Mouse (Mus musculus) cerebellum, postnatal 10 days (tissue): ENCODE results near the gene Tmem59l.
"Not testable (repeated sequence)": the region's sequence is repeated elsewhere in the genome, so short reads cannot be mapped to it uniquely, and the experiment has no call there.

Experiments used
- DNase-seq, 2 experiments: peaks; one replicate each; pipeline ENCODE4 v3.0.0; 2021; ENCODE audit warnings: mixed read lengths in 2 of 2

Gene Tmem59l

GRCm38 (mm10) chr8:70486941-70487520 is at the start of gene Tmem59l:
TSS of gene Tmem59l (minus strand) at chr8:70487358.
- DNase-seq = peak; percentile 73 to 78

DNA sequence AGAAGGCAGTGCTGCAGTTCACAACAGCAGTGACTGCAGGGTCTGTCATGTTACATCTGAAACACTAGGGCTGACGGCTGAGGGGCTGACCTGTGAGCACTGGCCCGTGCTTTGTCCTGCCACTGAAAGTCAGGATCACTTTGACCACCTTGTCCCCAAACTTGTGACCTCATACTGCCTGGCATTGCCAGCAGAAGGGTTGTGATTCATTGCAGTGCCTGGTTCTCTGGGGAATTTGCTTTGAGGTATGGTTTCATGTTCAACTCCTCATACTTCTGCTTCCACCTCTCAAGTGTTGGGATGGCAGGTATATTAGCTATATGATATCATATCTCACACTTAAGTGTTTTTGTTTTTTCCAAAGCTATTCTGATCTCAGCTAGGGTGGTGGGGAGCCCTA is 48.5 kb upstream of the Tmem59l start:
- DNase-seq = no peak

DNA sequence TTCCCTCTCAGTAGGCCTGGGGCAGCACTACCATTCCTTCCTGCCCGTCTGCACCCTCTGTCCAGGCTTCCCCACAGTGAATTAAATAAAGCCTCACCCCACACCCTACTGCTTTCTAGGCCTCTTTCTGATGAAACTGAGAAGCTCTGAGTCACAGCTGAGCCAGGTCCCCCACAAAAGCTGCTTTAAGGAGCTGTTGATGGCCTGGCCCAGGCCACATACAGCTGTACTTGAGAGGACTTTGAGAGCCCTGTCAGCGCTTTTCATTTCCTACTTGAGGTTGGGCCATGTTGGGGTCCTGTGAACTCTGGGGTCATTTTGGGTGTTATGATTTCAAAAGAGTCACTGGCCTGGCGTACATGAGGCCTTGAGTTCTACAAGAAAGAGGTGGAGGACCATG is 48.1 kb upstream of the Tmem59l start:
- no peak for DNase-seq

GRCm38 (mm10) chr8:70534281-70534680 is 47.1 kb upstream of the Tmem59l start:
- peak in 1 of 2 experiments; percentile 18 for DNase-seq

DNA sequence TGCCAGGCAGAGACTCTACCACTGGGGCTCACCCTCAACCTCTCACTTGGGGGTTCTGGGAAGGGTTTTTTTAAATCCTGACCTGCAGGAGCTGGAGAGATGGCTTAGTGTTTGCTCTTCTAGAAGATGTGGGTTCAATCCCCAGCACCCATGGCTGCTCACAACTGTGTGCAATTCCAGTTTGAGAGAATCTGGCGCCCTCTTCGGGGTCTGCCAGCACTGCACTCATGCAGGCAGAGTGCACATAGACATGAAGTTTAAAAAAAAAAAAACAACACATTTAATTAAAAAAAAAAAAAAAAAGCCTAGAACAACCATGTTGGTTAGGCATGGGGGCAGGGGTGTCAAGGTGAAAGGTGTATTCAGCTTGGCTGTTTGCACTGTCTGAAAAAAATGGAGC is 43.2 kb upstream of the Tmem59l start:
- no peak for DNase-seq

- no peak for DNase-seq
Measured at GRCm38 (mm10) chr8:70529741-70530161, 42.6 kb upstream of the Tmem59l start.

DNA sequence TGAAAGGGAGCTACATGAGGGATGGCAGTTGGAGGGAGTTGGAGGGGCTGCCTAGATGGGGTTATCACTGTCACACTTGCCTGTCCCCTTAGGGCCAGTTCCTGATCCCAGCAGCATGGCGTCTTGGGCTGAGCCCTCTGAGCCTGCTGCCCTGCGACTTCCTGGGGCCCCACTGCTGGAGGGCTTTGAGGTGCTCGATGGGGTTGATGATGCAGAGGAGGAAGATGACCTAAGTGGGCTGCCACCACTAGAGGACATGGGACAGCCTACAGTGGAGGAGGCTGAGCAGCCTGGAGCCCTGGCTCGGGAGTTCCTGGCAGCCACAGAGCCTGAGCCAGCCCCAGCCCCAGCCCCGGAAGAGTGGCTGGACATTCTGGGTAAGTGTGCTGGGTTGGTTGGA is 42.1 kb upstream of the Tmem59l start:
- no peak for DNase-seq

- no peak for DNase-seq
Measured at GRCm38 (mm10) chr8:70528182-70528797, 41.1 kb upstream of the Tmem59l start.

- peak; percentile 99 for DNase-seq
Measured at GRCm38 (mm10) chr8:70527512-70528181, 40.5 kb upstream of the Tmem59l start, which contains the start of the genes Fkbp8 and Kxd1. TSS of gene Fkbp8 (plus strand) at chr8:70527724. TSS of gene Kxd1 (minus strand) at chr8:70527956.

- DNase-seq = no peak
Measured at GRCm38 (mm10) chr8:70527111-70527511, 40.0 kb upstream of the Tmem59l start.

DNA sequence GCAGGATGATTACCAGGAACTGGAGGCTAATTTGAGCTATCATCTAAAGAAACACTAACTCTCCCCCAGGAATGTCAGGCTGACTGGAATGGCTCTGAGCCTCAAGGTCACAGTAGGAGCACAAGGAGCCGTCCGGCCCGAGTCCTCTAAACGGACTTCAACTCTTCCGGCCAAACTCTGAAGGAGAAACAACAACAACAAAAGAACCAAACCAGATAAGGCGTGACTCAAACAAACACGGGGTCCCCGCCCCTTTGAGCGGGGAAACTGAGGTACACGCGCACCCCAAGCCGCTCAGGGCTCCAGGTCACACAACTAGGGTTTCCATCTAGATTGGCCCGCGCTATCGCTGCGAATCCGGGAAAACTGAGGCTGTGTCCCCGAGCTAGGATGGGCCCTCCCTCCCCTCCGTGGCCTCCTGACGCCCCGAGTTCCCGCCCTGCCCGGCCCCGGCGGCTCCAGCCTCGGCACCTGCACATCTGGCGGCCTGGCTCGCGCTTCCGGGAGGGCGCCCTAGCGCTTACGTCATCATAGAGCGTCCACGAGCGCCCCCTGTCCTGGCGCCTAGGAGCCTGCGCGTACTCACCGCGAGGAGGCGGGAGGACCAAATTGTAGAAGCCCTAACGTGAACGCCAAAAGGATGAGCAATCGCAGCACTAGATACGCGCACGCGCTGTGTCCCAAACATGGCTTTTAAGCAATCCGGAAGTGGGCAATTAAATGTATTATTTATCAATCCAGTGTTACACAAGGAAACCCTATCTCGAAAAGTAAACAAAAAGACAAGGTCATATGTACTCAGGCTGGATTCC is 35.6 kb upstream of the Tmem59l start:
- DNase-seq = peak; percentile 97

DNA sequence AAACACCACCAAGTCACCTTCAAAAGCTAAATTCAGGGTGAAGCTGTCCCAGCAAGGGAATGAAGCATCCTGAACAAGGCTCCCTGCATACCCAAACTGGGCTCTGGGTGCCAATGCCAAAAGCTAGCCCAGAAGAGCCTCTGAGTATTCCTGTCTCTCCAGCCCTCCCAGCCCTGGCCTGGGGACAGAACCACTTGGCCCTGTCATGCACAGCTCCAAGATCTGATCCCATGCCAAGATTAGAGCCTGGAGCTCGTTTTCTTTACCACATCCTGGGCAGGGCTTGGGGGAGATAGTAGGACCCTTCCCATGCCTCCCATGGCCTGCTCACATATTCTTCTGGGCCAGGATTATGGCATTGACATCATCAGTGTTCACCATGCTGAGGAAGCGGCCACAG is 32.4 kb upstream of the Tmem59l start:
- DNase-seq = no peak

- DNase-seq = no peak
Measured at GRCm38 (mm10) chr8:70519043-70519442, 31.9 kb upstream of the Tmem59l start.

GRCm38 (mm10) chr8:70517940-70518643 is 30.9 kb upstream of the Tmem59l start:
- DNase-seq = no peak

GRCm38 (mm10) chr8:70513441-70513840 is 26.3 kb upstream of the Tmem59l start:
- no peak for DNase-seq

DNA sequence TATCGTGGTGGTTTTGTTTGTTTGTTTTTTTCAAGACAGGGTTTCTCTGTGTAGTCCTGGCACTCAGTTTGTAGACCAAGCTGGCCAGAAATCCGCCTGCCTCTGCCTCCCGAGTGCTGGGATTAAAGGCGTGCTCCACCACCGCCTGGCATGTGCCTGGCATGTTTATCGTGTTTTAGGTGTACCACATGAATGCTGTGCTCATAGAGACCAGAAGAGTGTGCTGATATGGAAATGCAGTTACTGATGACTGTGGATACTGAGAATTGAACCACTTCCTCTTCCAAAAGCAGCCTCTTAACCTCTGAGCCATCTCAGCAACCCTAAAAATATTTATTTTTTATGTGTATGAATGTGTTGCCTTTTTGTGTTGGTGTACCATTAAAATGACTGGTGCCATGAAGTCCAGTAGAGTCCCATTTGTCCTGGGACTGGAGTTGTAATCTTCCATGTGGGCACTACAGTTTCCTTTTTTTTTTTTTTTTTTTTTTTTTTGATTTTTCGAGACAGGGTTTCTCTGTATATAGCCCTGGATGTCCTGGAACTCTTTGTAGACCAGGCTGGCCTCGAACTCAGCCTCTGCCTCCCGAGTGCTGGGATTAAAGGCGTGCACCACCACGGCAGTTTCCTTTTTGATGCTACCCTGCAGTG is 25.2 kb upstream of the Tmem59l start:
- no peak for DNase-seq

- no peak for DNase-seq
Measured at GRCm38 (mm10) chr8:70511770-70512169, 24.6 kb upstream of the Tmem59l start.

DNA sequence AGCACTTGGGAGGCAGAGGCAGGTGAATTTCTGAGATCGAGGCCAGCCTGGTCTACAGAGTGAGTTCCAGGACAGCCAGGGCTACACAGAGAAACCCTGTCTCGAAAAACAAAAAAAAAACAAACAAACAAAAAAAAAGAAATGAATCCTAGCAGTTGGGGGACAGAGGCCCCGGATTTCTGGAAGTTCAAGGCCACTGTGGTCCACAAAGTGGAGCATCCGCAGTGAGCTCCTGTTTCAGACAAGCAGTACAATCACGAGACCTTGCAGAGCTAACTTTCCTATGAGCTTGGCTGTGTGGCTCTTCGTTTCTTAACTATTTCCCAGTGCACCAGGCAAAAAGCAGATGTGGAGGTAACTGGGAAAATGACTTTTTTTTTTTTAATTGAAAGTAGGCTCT is 24.0 kb upstream of the Tmem59l start:
- not testable (repeated sequence) for DNase-seq

DNA sequence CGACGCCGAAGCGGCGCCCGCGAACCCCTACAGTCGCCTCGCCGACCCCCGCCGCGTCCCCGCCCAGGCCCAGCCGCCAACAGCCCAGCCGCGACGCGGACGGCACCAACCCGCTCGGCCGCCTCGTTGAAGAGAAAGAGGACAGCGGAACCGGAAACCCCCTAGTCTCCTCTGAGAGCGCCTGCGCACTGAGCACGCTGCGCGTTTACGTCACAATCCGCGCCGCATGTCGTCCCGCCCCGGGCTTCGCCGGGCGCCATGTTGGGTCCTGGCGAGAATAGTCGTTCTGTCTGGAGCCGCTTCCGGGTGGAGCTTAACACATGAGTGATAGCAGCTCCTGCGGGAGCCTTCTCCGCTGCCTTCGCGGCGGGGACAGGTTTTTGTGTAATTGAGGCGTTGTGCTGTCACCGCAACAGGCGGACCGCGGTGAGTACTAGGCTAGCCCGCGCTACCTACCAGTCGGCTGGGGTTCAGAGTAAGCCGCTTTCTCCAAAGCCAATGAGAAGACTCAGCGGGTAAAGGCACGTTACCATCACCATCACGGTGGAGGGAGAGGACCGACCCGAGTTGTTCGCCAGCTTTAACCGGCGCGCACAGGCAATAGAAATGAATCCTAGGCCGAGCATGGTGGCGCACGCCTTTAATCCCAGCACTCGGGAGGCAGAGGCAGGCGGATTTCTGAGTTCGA is 23.2 kb upstream of the Tmem59l start, which contains the start of gene Uba52:
Gene Uba52, minus strand, starts transcription at position 574 of the 688 bp plus-strand sequence.
- peak; percentile 99 for DNase-seq

GRCm38 (mm10) chr8:70509281-70509952 is 22.3 kb upstream of the Tmem59l start:
- no peak for DNase-seq

GRCm38 (mm10) chr8:70507027-70507393 is 19.9 kb upstream of the Tmem59l start:
- DNase-seq = no peak
